Mouse (Mus musculus): ENCODE results near the gene Ruvbl2. TPM values are rescaled to one million over a fixed set of nuclear protein-coding genes. Genes with fewer than 3 reads are reported as not detected.
A peak's percentile ranks its signal among the peaks of the same experiment; 100 is the strongest.
"Not testable (repeated sequence)": the region's sequence is repeated elsewhere in the genome, so short reads cannot be mapped to it uniquely, and the experiment has no call there.

Ruvbl2 gene
- polyA plus RNA-seq, 1 experiment from 2014 or later: 107 TPM

DNA sequence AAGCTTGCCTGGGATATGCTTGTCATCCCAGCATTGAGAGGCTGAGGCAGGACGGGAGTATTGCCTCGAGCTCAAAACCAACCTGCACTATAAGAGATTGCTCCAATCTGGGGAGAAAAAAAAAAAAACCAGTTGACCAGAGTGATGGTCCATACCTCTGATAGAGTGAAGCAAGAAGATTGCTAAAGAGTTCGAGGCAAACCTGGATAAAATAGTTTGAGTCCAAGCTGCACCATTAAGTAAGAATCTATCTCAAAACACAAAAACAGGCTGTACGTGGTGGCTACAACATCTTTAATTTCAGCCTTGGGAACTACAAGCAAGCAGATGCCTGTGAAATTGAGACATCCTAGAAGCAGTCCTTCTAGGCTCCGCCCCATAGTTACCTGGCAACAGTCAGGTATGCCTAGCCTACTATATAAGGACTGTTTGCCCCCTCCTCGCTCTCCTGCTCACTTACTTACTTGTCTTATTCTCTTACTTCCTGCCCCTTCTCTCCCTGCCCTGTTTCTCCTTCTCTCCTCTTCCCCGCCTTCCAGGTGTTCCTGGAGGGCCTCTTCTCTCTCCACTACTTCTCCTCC is 29.3 kb upstream of the Ruvbl2 start:
- peaks cover 23% of the 10 kb centered on the region for H3K4me1 ChIP-seq
- ATAC-seq (replicated peaks): no peak; the same call in 1 of the 2 replicates
- peak overlapping the region; percentile 83 for H3K4me2 ChIP-seq
- H3K27me3 ChIP-seq (replicated peaks): no peaks in the 10 kb centered on the region
- H3K9me3 ChIP-seq: no peaks in the 10 kb centered on the region
- H3K9ac ChIP-seq: peak overlapping the region; percentile 84
- peak overlapping the region; percentile 60 for H3K27ac ChIP-seq
- peak overlapping the region; percentile 76 for H3K4me3 ChIP-seq
- peaks cover 15% of the 10 kb centered on the region for H3K36me3 ChIP-seq (replicated peaks)
- WGBS: 37% methylated on average over 7 of the region's 7 CpGs

DNA sequence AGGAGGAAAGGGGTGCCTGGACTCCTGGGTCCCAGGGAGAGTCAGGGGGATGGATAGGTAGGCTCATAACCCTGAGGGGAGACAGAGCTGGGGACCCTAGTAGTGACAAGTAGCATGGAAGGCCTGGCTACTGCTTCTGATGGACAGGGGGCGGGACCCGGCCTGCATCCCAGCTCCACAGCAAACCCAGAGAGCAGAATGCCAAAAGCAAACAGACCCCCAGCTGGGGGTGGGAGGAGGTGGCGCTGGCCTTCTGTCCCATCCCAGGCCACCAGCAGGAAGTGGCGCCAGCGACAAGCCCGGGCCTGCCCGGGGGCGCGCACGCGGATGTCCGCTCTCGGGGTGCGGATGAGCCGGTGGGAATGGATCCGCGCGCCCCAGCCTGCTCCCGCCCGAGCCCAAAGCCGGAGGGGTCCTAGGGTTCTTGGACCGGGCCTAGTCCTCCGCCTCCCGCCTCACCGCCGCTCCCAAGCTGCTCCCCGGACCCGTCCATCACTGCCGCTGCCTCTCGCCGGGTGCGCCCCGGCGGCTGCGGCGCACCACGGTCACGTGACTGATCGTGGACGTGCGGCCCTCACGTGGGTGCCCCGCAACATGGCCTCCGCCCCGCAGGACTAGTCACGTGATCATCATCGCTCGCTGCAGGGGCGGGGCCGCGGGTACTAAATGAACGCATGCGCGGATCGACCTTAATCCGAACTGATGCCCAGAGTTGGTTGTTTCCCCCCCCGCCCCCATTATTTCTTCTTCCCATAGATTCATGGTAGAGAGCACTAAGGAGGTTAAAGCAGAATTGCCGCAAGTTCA is 28.6 kb upstream of the Ruvbl2 start, which contains the start of gene Bax:
Bax (minus strand) TSS at position 616 of the 807 bp plus-strand sequence.
- H3K4me3 ChIP-seq: peak within 1 kb of the TSS; percentile 76
- H3K9ac ChIP-seq: peak within 1 kb of the TSS; percentile 84
- ATAC-seq (replicated peaks): peak; percentile 70
- H3K9me3 ChIP-seq: no peaks in the 10 kb centered on the region
- under 1% methylated on average over 58 of the region's 58 CpGs for WGBS
- peaks cover 15% of the 10 kb centered on the region for H3K36me3 ChIP-seq (replicated peaks)
- peak within 1 kb of the TSS; percentile 83 for H3K4me2 ChIP-seq
- H3K27ac ChIP-seq: peak within 1 kb of the TSS; percentile 79
- peaks cover 23% of the 10 kb centered on the region for H3K4me1 ChIP-seq
- no peaks in the 10 kb centered on the region for H3K27me3 ChIP-seq (replicated peaks)

DNA sequence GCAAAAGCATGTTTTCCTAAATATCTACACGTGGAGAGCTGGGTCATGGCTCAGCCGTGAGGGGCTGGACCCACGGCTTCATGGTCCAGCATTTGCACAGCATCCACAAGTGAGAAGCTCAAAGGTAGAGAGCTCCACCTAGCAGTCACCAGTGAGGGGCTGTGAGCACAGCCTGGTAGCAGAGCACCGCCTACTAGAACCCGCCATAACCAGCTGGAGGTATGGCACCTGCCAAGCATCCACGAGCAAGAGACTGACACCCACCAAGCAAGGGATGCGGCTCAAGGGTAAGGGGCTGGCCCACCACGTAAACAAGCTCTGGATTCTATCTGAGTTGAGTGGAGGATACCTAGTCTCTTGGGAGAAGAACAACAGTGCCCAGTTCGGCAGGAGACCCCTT is 27.7 kb upstream of the Ruvbl2 start:
- Histone ChIP-seq H3K9ac (peak overlapping the region; percentile 84), H3K4me1 (peaks cover 28% of the 10 kb centered on the region), H3K4me3 (peak overlapping the region; percentile 76), H3K9me3 (no peaks in the 10 kb centered on the region), H3K36me3 (replicated peaks) (peaks cover 15% of the 10 kb centered on the region), H3K27me3 (replicated peaks) (no peaks in the 10 kb centered on the region), H3K4me2 (peak overlapping the region; percentile 83), H3K27ac (no peak overlapping the region)
- WGBS: 79% methylated on average over 9 of the region's 9 CpGs
- no peak for ATAC-seq (replicated peaks)

DNA sequence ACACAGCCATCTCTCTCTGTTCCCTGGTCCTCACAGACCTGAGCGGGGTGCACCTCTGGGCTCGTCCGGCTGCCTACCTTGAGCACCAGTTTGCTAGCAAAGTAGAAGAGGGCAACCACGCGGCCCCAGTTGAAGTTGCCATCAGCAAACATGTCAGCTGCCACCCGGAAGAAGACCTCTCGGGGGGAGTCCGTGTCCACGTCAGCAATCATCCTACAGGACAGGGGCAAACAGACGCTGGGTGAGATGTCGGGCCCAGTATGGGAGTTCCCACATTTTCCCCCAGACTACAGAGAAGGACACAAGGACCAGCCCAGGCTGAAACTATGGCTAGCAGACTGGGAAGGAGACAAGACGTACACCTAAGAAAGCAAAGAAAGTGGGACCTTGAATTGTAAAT is 27.2 kb upstream of the Ruvbl2 start:
- Histone ChIP-seq H3K27me3 (replicated peaks) (no peaks in the 10 kb centered on the region), H3K4me1 (peaks cover 33% of the 10 kb centered on the region), H3K4me3 (no peak overlapping the region), H3K27ac (no peak overlapping the region), H3K4me2 (peak overlapping the region; percentile 83; the same call in 1 of the 2 replicates), H3K9me3 (no peaks in the 10 kb centered on the region), H3K36me3 (replicated peaks) (peaks cover 15% of the 10 kb centered on the region), H3K9ac (no peak overlapping the region)
- 95% methylated on average over 12 of the region's 12 CpGs for WGBS
- ATAC-seq (replicated peaks): no peak

DNA sequence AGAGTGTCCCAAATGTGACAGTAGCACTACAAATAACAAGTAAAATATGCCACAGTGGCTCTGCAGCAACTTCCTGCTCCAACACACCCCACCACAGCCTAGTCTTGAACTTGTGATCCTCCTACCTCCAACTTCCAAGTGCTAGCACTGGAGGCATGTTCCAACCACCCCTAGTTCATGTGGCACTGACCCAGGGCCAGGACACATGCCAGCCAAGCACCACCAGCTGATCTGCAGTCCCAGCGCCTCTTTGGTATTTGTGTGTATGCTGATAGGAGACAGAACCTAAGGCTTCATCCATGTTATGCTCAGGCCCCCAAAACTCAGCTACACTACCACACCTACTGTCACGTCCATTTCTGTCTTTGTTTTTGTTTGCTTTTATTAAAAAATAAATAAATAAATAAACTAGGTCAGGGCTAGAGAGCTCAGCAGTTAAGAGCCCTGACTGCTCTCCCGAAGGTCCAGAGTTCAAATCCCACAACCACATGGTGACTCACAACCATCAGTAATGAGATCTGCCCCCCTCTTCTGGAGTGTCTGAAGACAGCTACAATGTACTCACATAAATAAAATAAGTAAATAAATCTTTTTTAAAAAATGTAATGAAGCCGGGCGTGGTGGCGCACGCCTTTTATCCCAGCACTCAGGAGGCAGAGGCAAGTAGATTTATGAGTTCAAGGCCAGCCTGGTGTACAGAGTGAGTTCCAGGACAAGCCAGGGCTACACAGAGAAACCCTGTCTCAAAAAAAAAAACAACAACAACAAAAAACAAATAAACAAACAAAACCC is 26.3 kb upstream of the Ruvbl2 start:
- no peak overlapping the region for H3K27ac ChIP-seq
- H3K36me3 ChIP-seq (replicated peaks): peaks cover 15% of the 10 kb centered on the region
- 97% methylated on average over 7 of the region's 7 CpGs for WGBS
- peaks cover 35% of the 10 kb centered on the region for H3K4me1 ChIP-seq
- H3K4me2 ChIP-seq: no peak overlapping the region
- ATAC-seq (replicated peaks): no peak
- H3K9me3 ChIP-seq: no peaks in the 10 kb centered on the region
- H3K4me3 ChIP-seq: no peak overlapping the region
- H3K27me3 ChIP-seq (replicated peaks): no peaks in the 10 kb centered on the region
- H3K9ac ChIP-seq: no peak overlapping the region

DNA sequence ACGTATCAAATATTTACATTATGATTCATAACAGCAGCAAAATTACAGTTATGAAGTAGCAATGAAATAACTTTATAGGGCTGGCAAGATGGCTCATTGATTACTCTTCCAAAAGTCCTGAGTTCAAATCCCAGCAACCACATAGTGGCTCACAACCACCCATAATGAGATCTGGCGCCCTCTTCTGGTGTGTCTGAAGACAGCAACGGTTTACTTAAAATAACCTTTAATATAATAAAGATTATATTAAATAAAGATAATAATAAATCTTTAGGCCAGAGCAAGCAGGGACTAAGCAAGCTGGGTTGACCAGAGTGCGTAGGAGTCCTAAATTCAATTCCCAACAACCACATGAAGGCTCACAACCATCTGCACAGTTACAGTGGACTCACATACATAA is 25.0 kb upstream of the Ruvbl2 start:
- 86% methylated on average over 4 of the region's 4 CpGs for WGBS
- not testable (repeated sequence) for H3K27ac ChIP-seq; H3K9ac ChIP-seq; H3K4me2 ChIP-seq; H3K9me3 ChIP-seq; ATAC-seq (replicated peaks); H3K27me3 ChIP-seq (replicated peaks); H3K4me3 ChIP-seq
- Histone ChIP-seq H3K36me3 (replicated peaks) (peaks cover 15% of the 10 kb centered on the region), H3K4me1 (peaks cover 41% of the 10 kb centered on the region)

DNA sequence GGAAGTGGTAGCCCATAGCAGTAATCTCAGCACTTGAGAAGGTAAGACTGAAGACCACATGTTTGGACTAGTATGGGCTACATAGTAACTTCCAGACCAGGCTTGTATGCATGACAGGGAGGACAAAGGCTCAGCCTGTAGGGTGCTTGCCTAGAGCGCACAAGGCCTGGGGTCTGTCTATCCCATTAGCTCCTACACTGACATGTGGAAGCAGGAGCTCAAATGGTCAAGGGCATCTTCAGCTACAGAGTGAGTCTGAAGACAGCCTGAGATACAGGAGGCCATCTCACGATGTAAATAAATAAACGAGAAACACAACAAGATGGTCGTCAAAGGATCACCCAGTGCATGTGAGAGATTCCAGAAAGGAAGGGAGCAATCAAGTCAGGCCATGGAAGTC is 24.4 kb upstream of the Ruvbl2 start:
- H3K4me2 ChIP-seq: no peak overlapping the region
- no peak overlapping the region for H3K27ac ChIP-seq
- H3K9me3 ChIP-seq: no peaks in the 10 kb centered on the region
- 94% methylated on average over 4 of the region's 4 CpGs for WGBS
- no peaks in the 10 kb centered on the region for H3K27me3 ChIP-seq (replicated peaks)
- no peak overlapping the region for H3K9ac ChIP-seq
- H3K4me3 ChIP-seq: no peak overlapping the region
- H3K4me1 ChIP-seq: peaks cover 45% of the 10 kb centered on the region
- H3K36me3 ChIP-seq (replicated peaks): peaks cover 15% of the 10 kb centered on the region
- ATAC-seq (replicated peaks): no peak

DNA sequence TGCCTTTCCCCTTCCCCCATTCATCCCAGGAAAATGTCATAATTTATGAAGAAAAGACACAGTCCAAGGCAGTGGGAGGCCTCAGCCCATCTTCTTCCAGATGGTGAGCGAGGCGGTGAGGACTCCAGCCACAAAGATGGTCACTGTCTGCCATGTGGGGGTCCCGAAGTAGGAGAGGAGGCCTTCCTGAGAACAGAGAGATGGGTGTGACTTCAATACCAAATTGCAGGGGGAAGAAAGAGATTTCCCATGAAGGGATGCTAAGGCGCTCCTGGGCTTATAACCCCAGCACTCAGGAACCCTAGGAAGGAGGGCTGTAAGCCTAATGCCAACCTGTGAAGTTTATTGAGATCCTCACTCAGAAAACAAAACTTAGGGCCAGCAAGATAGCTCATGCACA is 23.9 kb upstream of the Ruvbl2 start:
- H3K4me2 ChIP-seq: no peak overlapping the region
- 94% methylated on average over 4 of the region's 4 CpGs for WGBS
- no peak overlapping the region for H3K27ac ChIP-seq
- no peak overlapping the region for H3K4me3 ChIP-seq
- no peaks in the 10 kb centered on the region for H3K9me3 ChIP-seq
- H3K9ac ChIP-seq: no peak overlapping the region
- H3K27me3 ChIP-seq (replicated peaks): no peaks in the 10 kb centered on the region
- peaks cover 46% of the 10 kb centered on the region for H3K4me1 ChIP-seq
- no peak for ATAC-seq (replicated peaks)
- peaks cover 15% of the 10 kb centered on the region for H3K36me3 ChIP-seq (replicated peaks)

DNA sequence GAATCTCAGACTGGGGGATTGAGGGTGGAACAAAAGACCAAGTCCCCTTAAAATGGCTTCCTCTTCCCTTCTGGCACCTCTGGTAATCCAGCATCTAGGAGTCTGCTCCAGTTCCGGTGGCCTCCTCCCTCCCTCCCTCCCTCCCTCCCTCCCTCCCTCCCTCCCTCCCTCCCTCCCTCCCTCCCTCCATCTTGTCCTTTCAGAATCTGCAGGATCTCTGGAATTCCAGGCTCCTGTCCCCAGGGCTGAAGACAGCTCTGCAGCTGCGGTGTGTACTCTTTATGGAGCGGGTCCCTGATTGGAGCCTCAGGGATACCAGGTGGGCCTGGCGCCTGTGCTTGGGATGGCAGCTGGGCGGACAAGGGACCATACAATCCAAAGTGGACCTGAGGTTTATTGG is 23.4 kb upstream of the Ruvbl2 start:
- peaks cover 15% of the 10 kb centered on the region for H3K36me3 ChIP-seq (replicated peaks)
- 58% methylated on average over 5 of the region's 5 CpGs for WGBS
- ATAC-seq (replicated peaks): no peak
- no peaks in the 10 kb centered on the region for H3K27me3 ChIP-seq (replicated peaks)
- H3K27ac ChIP-seq: peak overlapping the region; percentile 91; the same call in 1 of the 2 replicates
- no peaks in the 10 kb centered on the region for H3K9me3 ChIP-seq
- H3K4me1 ChIP-seq: peaks cover 50% of the 10 kb centered on the region
- no peak overlapping the region for H3K4me3 ChIP-seq
- H3K4me2 ChIP-seq: no peak overlapping the region
- no peak overlapping the region for H3K9ac ChIP-seq

DNA sequence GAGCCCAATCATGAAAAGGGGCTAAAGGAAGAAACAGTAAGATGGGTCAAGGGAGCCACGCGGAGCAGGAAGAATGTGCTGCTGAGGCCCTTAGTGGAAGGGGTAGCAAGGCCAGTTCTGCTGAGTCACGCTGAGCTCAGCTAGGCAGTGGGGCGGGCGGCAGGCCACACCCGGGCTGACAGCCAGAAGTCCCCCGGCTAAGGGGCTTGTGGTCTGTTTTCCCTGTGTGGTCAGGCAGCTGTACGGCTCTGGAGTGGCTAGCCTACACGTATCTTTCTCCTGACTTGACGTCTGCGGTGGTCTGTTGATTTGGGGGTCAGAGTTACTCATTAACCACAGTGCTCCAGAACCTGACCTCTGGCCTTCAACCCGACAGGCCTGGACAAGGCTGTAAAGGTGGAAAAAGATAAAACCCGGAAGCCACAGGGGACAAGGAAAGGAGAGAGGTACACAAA is 23.0 kb upstream of the Ruvbl2 start:
- WGBS: 44% methylated on average over 13 of the region's 13 CpGs
- ATAC-seq (replicated peaks): no peak
- Histone ChIP-seq H3K9ac (no peak overlapping the region), H3K4me2 (peak overlapping the region; percentile 57; the same call in 1 of the 2 replicates), H3K27me3 (replicated peaks) (no peaks in the 10 kb centered on the region), H3K4me1 (peaks cover 49% of the 10 kb centered on the region), H3K27ac (peak overlapping the region; percentile 91), H3K4me3 (no peak overlapping the region), H3K36me3 (replicated peaks) (peaks cover 15% of the 10 kb centered on the region), H3K9me3 (no peaks in the 10 kb centered on the region)

DNA sequence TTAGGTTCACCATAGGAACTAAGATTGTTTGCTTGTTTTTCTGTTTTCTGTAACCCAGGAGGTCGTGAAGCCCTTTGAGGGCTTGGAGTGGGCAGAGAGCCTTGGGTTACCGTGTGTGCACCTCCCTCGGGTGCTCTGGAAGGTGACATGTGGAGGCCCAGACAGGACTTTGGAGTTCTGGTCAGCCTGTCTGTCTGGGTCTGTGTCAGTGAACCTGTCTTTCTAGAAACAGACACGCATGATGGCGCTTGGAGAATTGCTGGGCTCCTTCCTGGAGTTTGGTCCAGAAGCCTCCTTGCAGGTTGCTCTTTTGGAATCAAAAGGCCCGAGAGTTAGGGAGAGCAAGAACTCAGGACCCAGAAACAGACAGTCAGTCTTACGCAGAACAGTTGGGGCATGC is 22.5 kb upstream of the Ruvbl2 start:
- Histone ChIP-seq H3K27me3 (replicated peaks) (no peaks in the 10 kb centered on the region), H3K4me2 (peak overlapping the region; percentile 57), H3K36me3 (replicated peaks) (peaks cover 15% of the 10 kb centered on the region), H3K9ac (peak overlapping the region; percentile 45; the same call in 1 of the 2 replicates), H3K4me1 (peaks cover 44% of the 10 kb centered on the region), H3K27ac (peak overlapping the region; percentile 91), H3K4me3 (peak overlapping the region; percentile 83), H3K9me3 (no peaks in the 10 kb centered on the region)
- WGBS: 77% methylated on average over 7 of the region's 7 CpGs
- ATAC-seq (replicated peaks): no peak

DNA sequence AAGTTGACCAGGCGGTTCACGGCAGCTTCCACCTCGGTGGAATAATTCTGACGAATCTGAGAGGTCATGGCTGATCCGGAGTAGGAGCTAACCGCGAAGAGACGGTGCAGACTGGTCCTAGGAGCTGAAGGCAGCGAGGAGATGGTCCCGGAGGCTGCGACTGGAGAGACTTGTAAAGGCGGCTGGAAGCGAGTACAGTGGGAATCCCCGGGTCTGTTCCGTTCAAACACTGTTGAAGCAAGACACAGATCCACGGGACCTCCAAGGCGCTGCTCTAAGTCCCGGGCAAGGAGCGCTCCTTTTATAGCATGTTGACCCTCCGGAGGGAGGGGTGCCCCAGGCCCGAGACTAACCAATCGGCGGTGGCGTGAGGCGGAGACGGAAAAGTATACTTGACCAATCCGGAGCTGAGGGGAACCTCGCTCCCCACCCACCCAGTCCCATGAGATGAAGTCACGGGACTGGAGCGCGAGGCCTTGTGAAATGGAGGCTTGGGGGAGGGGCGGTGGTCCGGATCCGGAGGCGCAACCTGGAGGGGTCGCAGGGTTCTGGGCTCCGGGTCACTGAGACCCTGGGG is 21.8 kb upstream of the Ruvbl2 start, which contains the start of gene Ftl1:
Ftl1 (minus strand) TSS at position 321 of the 577 bp plus-strand sequence.
- Histone ChIP-seq H3K4me3 (peak within 1 kb of the TSS; percentile 83), H3K4me1 (peaks cover 37% of the 10 kb centered on the region), H3K4me2 (peak within 1 kb of the TSS; percentile 70), H3K9ac (peak within 1 kb of the TSS; percentile 79), H3K36me3 (replicated peaks) (peaks cover 16% of the 10 kb centered on the region), H3K27ac (peak within 1 kb of the TSS; percentile 91)
- 0% methylated on average over 32 of the region's 37 CpGs for WGBS
- not testable (repeated sequence) for H3K9me3 ChIP-seq; H3K27me3 ChIP-seq (replicated peaks)
- ATAC-seq (replicated peaks): peak; percentile 97
